Mouse (Mus musculus) kidney, adult 2 months (tissue): ENCODE data around the gene Gatb.

Experiments
- CTCF ChIP-seq: fragments of 200-500 bp; conservative IDR thresholded peaks from 2 replicates; pipeline ENCODE4 v1.5.1; 2011; ENCODE audit warnings: low read depth, mild to moderate bottlenecking, control low read depth, low read length, moderate library complexity, mixed read lengths; ENCODE audit not compliant: insufficient read depth, insufficient read length
- POLR2A ChIP-seq: fragments of 200-500 bp; IDR thresholded peaks from one replicate; pipeline ENCODE4 v1.6.1; 2011; ENCODE audit warnings: low read depth, low read length, control low read depth

GRCm38 (mm10) chr3:85564603-85565002, 9.3 kb upstream of the Gatb start:
- TF ChIP-seq CTCF (no peak), POLR2A (no peak)
